Mouse (Mus musculus) midbrain, embryonic 11.5 days (tissue): Measurements from ENCODE around the gene Inpp4b. TPM values are rescaled to one million over a fixed set of nuclear protein-coding genes. Genes with fewer than 3 reads are reported as not detected.

ENCODE experiments used
- ATAC-seq: fragments of 200-750 bp; cut with Nextera tagmentation; 2 replicates; pipeline ENCODE4 v1.8.0; 2017; ENCODE audit warnings: moderate TSS enrichment, moderate library complexity; ENCODE audit not compliant: low FRiP score
- DNase-seq: peaks from one replicate; pipeline ENCODE4 v3.0.0; 2015; ENCODE audit warnings: low spot score; ENCODE audit errors: missing footprints
- H3K27ac ChIP-seq: fragments of 300-500 bp; sonication (generic); 2 replicates; pipeline ENCODE4 v1.5.1; 2014; ENCODE audit warnings: low read depth, low read length
- H3K27me3 ChIP-seq: fragments of 300-500 bp; sonication (generic); 2 replicates; pipeline ENCODE4 v1.6.1; 2014; ENCODE audit warnings: mild to moderate bottlenecking, low read length, moderate library complexity, mixed read lengths; ENCODE audit not compliant: control insufficient read depth, insufficient read depth
- H3K36me3 ChIP-seq: fragments of 300-500 bp; sonication (generic); 2 replicates; pipeline ENCODE4 v1.6.1; 2014; ENCODE audit warnings: mild to moderate bottlenecking, low read length, moderate library complexity, mixed read lengths; ENCODE audit not compliant: control insufficient read depth, insufficient read depth
- H3K4me1 ChIP-seq: fragments of 300-500 bp; sonication (generic); 2 replicates; pipeline ENCODE4 v1.6.1; 2014; ENCODE audit warnings: low read length; ENCODE audit not compliant: control insufficient read depth, insufficient read depth
- H3K4me2 ChIP-seq: fragments of 300-500 bp; sonication (generic); 2 replicates; pipeline ENCODE4 v1.6.1; 2014; ENCODE audit warnings: mild to moderate bottlenecking, moderate library complexity
- H3K4me3 ChIP-seq: fragments of 300-500 bp; sonication (generic); 2 replicates; pipeline ENCODE4 v1.5.1; 2014; ENCODE audit warnings: low read depth, low read length
- H3K9ac ChIP-seq: fragments of 300-500 bp; sonication (generic); 2 replicates; pipeline ENCODE4 v1.6.1; 2014; ENCODE audit warnings: low read length
- H3K9me3 ChIP-seq: fragments of 300-500 bp; sonication (generic); 2 replicates; pipeline ENCODE4 v1.6.1; 2016; ENCODE audit warnings: low read length; ENCODE audit not compliant: control insufficient read depth
- WGBS: fragments of 180-500 bp; shearing (Covaris S2); extraction: QIAGEN DNeasy Blood & Tissue Kit; methylation state at CpG from one replicate; pipeline ENCODE4 v1.1.7; 2014; 5-methylcytosine and 5-hydroxymethylcytosine counted together
- polyA plus RNA-seq: library from polyadenylated mRNA; unstranded; fragments of >200 nt; fragmentation: Nextera tagmentation; extraction: Ambion mirVana; gene quantifications from 2 replicates; pipeline ENCODE4 v1.2.1, GENCODE M21; 2014

Inpp4b gene
- polyA plus RNA-seq, 1 experiment from 2014 or later = 3.5 TPM

DNA sequence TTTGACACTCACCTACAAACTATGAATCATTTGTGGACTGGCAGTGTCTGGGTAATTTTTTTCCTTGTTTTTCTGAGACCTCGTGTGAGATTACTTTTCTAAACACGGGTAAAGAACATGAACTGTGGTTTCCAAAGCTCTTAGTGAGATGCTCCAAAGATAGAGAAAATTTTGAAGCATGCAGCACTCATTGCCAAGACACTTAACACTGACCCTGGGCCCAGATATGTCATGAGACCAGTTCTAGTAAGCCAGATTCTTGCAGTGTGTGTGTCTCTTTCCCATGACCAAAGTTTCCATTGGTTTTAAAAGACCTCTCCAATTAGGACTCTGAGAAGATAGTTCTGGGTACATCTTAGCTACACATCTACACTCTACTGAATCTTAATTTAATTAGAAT is 484.1 kb downstream of the Inpp4b start:
- Histone ChIP-seq H3K9me3 (no peaks in the 10 kb centered on the region), H3K4me3 (no peak overlapping the region), H3K4me1 (no peaks in the 10 kb centered on the region), H3K36me3 (no peaks in the 10 kb centered on the region), H3K4me2 (no peak overlapping the region), H3K27ac (no peak overlapping the region), H3K9ac (no peak overlapping the region), H3K27me3 (no peaks in the 10 kb centered on the region)
- WGBS = 78% methylated on average over 2 of the region's 2 CpGs
- DNase-seq = no peak
- ATAC-seq = no peak

DNA sequence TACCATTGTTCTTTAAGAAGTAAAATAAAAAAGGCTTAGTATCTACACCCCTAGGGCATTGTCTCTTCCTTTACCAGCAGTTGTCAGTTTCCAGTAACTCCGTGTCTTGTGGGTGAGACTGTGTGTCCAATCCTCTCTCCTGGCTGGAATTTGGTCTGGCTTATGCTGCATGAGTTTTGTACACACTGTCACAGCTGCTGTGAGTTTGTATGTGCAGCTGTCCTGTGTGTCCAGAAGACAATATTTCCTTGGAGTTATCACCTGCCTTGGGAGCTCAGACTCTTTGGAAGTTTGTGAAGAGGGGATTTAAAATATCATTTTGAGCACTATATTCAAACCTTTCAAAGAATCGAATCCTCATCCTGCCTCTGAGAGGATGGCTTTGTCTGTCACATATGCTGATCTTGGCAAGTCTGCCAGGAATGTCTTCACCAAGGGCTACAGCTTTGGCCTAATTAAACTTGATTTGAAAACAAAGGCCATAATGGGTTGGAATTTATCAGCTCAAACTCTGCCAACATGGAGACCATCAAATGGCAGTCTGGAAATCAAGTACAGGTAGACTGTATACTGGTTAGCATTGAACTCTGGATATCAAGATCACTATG is 485.1 kb downstream of the Inpp4b start:
- Histone ChIP-seq H3K4me3 (no peak overlapping the region), H3K9ac (no peak overlapping the region), H3K4me1 (no peaks in the 10 kb centered on the region), H3K27ac (no peak overlapping the region), H3K27me3 (no peaks in the 10 kb centered on the region), H3K4me2 (no peak overlapping the region), H3K36me3 (no peaks in the 10 kb centered on the region), H3K9me3 (no peaks in the 10 kb centered on the region)
- WGBS = 73% methylated on average over 2 of the region's 2 CpGs
- no peak for ATAC-seq
- DNase-seq = no peak

DNA sequence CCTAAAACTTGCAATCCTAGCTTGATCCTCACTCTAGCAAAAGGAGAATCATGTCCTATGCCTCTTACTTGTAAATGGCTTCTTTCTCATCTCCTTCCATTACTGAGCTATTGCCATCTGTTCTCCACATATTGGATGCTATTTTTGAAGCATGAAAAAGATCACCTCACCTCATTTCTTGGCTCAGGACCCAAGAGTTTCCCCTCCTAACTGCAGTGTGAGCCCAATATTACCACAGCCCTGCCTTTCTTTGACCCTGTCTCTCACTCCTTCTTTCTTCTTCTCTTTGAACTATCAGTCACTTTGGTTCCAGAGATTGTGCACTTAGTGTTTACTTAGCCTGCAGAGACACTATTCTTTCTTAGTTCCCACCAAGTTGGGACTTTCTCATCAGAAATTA is 489.1 kb downstream of the Inpp4b start:
- Histone ChIP-seq H3K4me3 (no peak overlapping the region), H3K9ac (no peak overlapping the region), H3K27ac (no peak overlapping the region), H3K4me1 (no peaks in the 10 kb centered on the region), H3K36me3 (no peaks in the 10 kb centered on the region), H3K9me3 (no peaks in the 10 kb centered on the region), H3K4me2 (no peak overlapping the region), H3K27me3 (no peaks in the 10 kb centered on the region)
- no peak for ATAC-seq
- DNase-seq = no peak

DNA sequence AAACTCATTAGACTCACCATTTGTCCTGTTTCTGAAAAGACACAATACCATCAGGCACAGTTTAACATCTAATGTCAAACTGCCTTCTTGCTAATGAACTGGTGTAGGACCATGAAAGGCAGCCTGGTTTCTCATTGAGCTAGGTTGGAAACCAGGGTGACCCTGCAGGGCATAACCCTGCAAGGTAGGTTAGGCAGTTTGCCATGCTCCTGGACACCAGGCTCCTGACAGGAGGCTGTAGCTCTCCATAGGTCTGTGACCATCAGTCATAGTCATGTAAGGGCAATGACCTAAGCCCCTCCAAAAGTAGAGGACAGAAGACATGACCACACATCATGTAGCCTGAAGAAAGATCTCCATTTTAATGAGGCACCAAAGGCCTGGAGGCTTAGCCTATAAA is 491.5 kb downstream of the Inpp4b start:
- H3K4me2 ChIP-seq = no peak overlapping the region
- H3K4me1 ChIP-seq = no peaks in the 10 kb centered on the region
- no peaks in the 10 kb centered on the region for H3K36me3 ChIP-seq
- H3K27me3 ChIP-seq = no peaks in the 10 kb centered on the region
- no peaks in the 10 kb centered on the region for H3K9me3 ChIP-seq
- no peak for ATAC-seq
- H3K9ac ChIP-seq = no peak overlapping the region
- no peak overlapping the region for H3K27ac ChIP-seq
- no peak overlapping the region for H3K4me3 ChIP-seq
- no peak for DNase-seq

DNA sequence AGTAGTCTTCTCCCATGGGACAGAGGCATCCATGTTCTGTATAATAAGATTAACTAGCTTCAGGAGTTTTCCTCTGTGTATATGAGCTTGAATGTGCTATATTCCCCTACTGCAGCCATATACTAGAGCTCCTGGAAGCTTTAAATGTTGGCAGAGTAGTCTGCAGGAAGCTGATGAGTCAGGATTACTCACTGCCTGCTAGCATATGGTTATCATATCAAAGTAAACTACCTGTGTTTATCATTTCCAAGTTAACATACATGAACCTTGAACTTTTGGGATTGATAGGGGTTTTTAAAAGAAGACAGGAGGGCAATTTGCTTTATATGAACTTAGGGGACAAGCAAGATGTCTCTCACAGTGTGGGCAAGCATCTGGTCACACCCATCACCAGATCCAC is 498.2 kb downstream of the Inpp4b start:
- Histone ChIP-seq H3K9me3 (no peaks in the 10 kb centered on the region), H3K4me1 (no peaks in the 10 kb centered on the region), H3K27ac (no peak overlapping the region), H3K9ac (no peak overlapping the region), H3K36me3 (no peaks in the 10 kb centered on the region), H3K4me3 (no peak overlapping the region), H3K4me2 (no peak overlapping the region), H3K27me3 (no peaks in the 10 kb centered on the region)
- no peak for ATAC-seq
- DNase-seq = no peak

DNA sequence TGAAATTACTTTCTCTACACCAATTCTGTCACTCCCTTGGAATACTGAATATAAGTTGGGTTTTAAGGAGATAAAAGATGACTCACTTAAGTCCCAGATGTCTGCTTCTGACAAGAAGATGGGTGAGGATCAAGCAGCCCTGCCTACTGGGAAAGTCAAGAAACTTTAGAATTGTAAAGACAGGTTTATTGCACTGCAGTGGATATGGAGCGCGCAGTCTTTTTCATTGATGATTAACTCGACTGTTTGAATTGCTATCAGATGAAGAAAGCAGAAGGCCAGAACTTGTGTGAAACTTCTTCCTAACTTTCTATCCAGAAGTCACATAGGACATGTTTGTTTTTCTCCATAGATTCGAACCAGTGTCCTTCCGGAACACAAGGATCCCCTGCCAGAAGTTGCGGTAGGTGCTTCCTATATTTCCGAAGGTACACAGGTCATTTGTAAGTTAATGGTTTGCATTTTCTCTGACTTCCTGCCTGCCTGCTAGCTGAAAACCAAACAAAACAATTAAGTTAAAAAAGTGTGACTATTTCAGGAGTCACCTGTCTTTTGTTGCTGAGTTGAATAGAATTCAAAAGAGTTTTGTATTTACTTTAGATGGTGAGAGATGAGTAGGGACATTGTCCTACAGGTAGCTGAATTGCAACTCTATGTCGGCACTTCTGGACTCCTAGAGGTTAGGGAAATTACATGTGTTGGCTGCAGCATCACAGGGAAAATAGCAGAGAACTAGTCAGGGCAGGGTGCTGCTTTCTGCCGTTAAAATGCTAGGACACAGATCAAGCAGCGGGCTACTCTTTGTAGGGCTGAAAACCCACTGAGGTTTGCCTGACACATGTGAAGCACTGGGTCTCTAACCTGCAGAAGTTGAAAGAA is 502.0 kb downstream of the Inpp4b start:
- ATAC-seq = no peak
- H3K4me1 ChIP-seq = no peaks in the 10 kb centered on the region
- no peaks in the 10 kb centered on the region for H3K9me3 ChIP-seq
- no peak for DNase-seq
- H3K4me2 ChIP-seq = no peak overlapping the region
- H3K4me3 ChIP-seq = no peak overlapping the region
- H3K27ac ChIP-seq = no peak overlapping the region
- no peak overlapping the region for H3K9ac ChIP-seq
- no peaks in the 10 kb centered on the region for H3K36me3 ChIP-seq
- 89% methylated on average over 10 of the region's 10 CpGs for WGBS
- no peaks in the 10 kb centered on the region for H3K27me3 ChIP-seq

DNA sequence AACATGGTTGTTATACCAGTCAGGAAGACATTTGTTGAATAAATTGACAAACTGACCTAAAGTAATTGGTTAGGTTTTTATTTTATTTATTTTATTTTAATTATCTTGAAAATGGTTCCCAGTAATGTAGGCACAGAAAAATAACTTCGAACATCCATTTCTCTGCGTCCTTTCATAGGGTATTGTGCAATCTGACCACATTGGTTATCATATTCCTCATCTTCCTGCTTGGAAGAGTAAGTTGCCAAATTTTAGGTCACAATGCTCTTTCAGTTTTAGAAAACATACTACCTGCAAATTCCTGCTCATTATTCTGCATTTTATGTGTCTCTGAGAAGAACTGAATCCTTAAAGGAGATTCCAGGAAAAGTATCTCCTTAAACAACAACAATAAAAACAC is 505.6 kb downstream of the Inpp4b start:
- DNase-seq = no peak
- Histone ChIP-seq H3K9ac (no peak overlapping the region), H3K4me3 (no peak overlapping the region), H3K4me2 (no peak overlapping the region), H3K36me3 (no peaks in the 10 kb centered on the region), H3K9me3 (no peaks in the 10 kb centered on the region), H3K4me1 (no peaks in the 10 kb centered on the region), H3K27ac (no peak overlapping the region), H3K27me3 (no peaks in the 10 kb centered on the region)
- no peak for ATAC-seq
- 83% methylated on average over 2 of the region's 2 CpGs for WGBS

DNA sequence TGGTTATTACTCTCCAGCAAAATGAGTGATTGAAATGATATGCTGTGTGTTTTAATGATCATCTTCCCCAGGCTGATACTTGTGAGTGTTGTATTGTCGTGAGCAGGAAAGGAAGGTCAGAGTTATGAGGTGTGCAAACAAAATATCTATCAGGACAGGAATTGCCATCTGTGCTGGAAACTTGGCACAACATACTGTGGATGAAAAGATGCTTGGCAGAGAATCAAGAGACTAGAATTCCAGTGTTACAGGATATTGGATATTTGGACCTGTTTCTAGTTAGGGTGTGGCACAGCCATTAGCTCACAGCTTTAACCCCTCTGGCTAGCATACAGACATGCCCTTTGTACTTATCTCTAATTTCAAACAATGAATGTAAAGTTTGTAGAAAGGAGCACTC is 507.6 kb downstream of the Inpp4b start:
- no peak overlapping the region for H3K27ac ChIP-seq
- 81% methylated on average over 1 of the region's 1 CpGs for WGBS
- no peaks in the 10 kb centered on the region for H3K4me1 ChIP-seq
- H3K27me3 ChIP-seq = no peaks in the 10 kb centered on the region
- no peak for ATAC-seq
- H3K4me3 ChIP-seq = no peak overlapping the region
- DNase-seq = no peak
- no peak overlapping the region for H3K4me2 ChIP-seq
- no peak overlapping the region for H3K9ac ChIP-seq
- no peaks in the 10 kb centered on the region for H3K9me3 ChIP-seq
- H3K36me3 ChIP-seq = no peaks in the 10 kb centered on the region

DNA sequence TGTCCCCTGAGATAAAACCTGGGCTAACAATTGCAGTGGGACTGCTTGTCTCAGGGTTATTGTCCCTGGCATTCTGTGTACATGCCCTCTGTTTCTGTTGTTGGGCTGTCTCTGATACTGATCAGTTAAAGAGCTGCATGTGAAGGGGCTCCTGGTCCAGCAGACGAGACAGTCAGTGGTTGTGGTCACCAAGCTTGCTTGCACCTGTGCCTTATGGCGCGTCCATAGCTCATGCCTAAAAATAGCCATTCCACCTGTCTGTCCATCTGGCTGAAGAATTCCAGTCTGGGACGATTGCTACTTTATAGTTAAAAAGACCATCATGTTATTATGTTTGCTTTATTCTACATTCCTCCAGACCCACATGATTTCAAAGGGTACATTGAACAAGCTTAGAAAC is 510.8 kb downstream of the Inpp4b start:
- Histone ChIP-seq H3K4me1 (no peaks in the 10 kb centered on the region), H3K4me3 (no peak overlapping the region), H3K27me3 (no peaks in the 10 kb centered on the region), H3K36me3 (no peaks in the 10 kb centered on the region), H3K9ac (no peak overlapping the region), H3K9me3 (no peaks in the 10 kb centered on the region), H3K4me2 (no peak overlapping the region), H3K27ac (no peak overlapping the region)
- DNase-seq = no peak
- no peak for ATAC-seq
- 91% methylated on average over 4 of the region's 4 CpGs for WGBS
